Mouse (Mus musculus): Measurements from ENCODE around the gene Oxld1.
"Not testable (repeated sequence)": the region's sequence is repeated elsewhere in the genome, so short reads cannot be mapped to it uniquely, and the experiment has no call there.

Oxld1 gene

DNA sequence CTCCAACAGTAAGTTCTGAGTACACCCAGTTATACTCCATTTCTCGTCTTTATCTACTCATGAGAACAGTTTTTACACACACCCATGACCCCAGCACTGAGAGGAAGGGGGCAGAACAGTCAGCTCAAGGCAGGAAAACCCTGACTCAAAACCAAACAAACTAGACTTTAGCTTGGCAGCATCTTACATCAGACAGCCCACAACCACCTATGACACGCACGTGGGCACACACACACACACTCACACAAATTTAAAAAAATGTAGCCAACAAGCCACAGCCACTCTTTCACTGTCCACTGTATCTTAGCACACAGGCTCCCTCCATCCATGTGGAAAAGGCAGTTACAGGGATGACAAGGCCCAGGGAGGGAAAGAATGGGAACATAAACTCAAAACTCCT lies 31.1 kb downstream of the Oxld1 start:
- DNase-seq (ENCODE audit: low read depth, low spot score) = no peak

DNA sequence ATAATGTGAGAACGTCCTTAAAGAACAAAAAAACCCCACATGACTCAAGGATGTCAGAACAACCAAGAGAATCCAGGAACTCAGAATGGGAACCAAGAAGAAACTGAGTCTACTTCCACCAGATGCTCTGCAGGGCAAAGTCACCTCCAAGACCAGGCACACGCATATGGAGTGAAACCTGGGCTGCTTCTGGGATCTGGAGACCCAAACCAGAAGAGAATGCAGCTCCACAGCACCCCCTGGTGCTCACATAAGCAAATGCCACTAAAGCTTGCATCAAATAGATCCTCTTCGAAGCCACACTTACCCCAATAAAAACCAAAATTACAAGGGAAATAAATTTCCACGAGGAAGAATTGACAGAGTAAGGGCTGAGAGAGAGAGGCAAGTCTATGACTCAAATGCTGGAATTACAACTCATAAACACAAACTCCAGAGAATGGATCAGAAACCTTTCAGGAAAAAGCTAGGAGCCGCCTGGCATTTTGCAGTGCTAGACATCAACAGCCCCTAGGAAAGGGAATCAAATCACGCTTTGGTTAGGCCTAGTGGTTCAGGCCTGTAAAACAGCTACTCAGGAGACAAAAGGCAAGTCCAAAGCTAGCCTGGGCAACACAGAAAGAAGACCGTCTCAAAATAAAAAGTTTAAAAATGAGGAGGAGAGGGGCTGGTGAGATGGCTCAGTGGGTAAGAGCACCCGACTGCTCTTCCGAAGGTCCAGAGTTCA lies 34.1 kb downstream of the Oxld1 start:
- peak; percentile 72 for DNase-seq (ENCODE audit: low read depth, low spot score)

DNA sequence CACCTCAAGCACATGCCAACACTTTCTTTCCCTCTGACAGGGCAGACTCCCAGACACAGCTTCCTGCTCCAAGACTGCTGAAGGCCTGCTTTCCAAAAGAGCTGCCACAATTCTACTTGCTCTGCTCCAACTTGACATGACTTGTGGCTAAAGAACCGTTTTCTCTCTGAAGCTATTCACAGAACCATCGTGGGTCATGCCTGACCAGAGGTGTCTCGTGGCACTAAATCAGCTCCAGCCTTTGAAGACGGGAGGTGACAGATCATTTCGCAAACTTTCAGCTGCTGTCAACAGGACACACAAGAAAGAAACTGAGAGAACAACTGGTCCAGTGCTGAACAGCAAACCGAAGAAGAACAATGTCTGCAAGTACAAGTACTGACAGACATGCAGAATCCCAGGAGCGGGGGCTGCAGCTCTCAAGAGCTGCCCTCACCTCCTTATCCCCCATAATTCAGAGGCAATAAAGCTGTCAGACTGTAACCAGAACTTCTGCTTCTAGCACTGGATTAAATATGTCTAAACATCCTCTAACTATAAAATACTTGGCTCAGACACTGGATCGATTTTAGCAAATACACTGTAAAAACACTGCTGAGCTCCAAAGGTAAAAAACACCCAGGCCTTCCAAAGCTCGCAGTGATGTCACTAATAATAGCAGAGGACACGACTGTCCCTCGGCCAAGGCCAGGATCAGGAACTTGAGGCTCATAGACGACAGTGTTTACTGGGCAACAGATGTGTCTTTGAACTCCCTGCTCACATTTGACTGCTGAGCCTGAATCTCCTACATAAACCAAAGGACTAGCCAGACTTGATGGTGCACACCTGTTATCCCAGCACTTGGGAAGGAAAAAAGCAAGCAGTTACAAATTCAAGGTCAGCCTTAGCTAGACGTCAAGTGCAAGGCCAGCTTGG lies 35.0 kb downstream of the Oxld1 start:
- peak; percentile 17 for DNase-seq (ENCODE audit: low read depth, low spot score)

DNA sequence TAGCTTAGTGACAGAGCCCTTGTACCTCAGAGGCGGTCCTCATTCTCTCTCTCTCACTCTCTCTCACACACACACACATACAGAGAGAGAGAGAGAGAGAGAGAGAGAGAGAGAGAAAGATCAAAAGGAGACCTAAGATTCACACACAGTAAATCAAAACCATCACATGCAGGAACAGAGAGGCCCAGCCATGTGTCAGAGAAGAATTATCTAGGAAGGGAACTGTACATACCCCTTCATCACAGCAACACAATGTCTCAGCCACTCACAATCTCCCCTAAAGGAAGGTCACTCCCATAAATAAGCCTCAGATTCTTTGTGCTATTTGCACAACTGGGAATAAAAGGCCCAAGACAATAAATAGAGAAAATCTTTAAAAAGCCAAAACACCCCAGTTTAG lies 39.3 kb downstream of the Oxld1 start:
- no peak for DNase-seq (ENCODE audit: low read depth, low spot score)

DNA sequence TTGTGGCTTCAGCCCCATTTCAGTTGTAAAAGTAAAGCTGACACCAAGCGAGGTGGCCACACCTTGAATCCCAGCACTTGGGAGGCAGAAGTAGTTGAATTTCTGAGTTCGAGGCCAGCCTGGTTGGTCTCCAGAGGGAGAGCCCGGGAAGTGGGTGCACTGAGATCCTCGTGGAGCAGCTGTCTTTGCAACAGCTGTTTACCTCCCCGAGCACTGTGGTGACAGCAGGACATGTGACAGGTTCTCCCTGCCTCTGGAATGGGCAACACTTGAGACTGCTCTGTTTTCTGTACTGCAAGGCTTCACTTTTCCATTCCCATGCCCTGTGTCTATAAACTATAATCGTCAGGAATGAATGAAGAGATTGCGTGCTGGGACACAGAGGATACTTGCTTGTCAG lies 40.0 kb downstream of the Oxld1 start:
- no peak for DNase-seq (ENCODE audit: low read depth, low spot score)

DNA sequence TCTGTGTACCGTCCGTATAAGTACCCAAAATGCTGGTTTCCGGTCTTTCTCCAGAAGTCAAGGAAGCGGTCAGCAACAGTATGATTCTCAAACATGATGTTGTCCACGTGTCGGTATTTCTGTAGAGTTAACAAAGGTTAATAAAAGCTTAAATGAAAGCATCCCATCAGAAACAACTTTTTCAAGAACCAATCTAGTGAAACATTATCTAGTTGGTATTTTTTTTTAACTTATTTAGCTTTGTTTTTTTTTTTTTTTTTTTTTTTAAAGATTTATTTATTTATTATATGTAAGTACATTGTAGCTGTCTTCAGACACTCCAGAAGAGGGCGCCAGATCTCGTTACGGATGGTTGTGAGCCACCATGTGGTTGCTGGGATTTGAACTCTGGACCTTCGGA lies 44.2 kb downstream of the Oxld1 start:
- DNase-seq (ENCODE audit: low read depth, low spot score) = not testable (repeated sequence)
